Mouse (Mus musculus): ENCODE measurements around the gene Gm47996. TPM values are rescaled to one million over a fixed set of nuclear protein-coding genes. Genes with fewer than 3 reads are reported as not detected.
"Not testable (repeated sequence)": the region's sequence is repeated elsewhere in the genome, so short reads cannot be mapped to it uniquely, and the experiment has no call there.

Gm47996 gene
- polyA plus RNA-seq, 1 experiment from 2014 or later: not detected

- H3K9ac ChIP-seq; H3K36me3 ChIP-seq (replicated peaks); H3K27ac ChIP-seq; H3K4me2 ChIP-seq; H3K9me3 ChIP-seq; H3K4me3 ChIP-seq; H3K4me1 ChIP-seq; H3K27me3 ChIP-seq (replicated peaks); ATAC-seq (replicated peaks): not testable (repeated sequence)
- 86% methylated on average over 4 of the region's 4 CpGs for WGBS
Measured at GRCm38 (mm10) chr1:151186879-151187424, 23.0 kb upstream of the Gm47996 start.

- no peaks in the 10 kb centered on the region for H3K9me3 ChIP-seq
- H3K36me3 ChIP-seq (replicated peaks): no peaks in the 10 kb centered on the region
- H3K4me3 ChIP-seq: no peak overlapping the region
- no peaks in the 10 kb centered on the region for H3K4me1 ChIP-seq
- H3K27ac ChIP-seq: no peak overlapping the region
- WGBS: 90% methylated on average over 4 of the region's 4 CpGs
- no peaks in the 10 kb centered on the region for H3K27me3 ChIP-seq (replicated peaks)
- no peak overlapping the region for H3K9ac ChIP-seq
- no peak overlapping the region for H3K4me2 ChIP-seq
- ATAC-seq (replicated peaks): no peak
Measured at GRCm38 (mm10) chr1:151188469-151188868, 21.5 kb upstream of the Gm47996 start.

GRCm38 (mm10) chr1:151192075-151192474 is 17.9 kb upstream of the Gm47996 start, which contains the start of gene Gm8947:
Gene Gm8947, plus strand, starts transcription at chr1:151192376.
- not testable (repeated sequence) for H3K4me1 ChIP-seq; H3K27ac ChIP-seq; H3K9ac ChIP-seq; ATAC-seq (replicated peaks); H3K4me2 ChIP-seq; H3K27me3 ChIP-seq (replicated peaks); H3K9me3 ChIP-seq; H3K36me3 ChIP-seq (replicated peaks); H3K4me3 ChIP-seq
- WGBS: 100% methylated on average over 1 of the region's 7 CpGs

GRCm38 (mm10) chr1:151192739-151193138 is 17.2 kb upstream of the Gm47996 start:
- not testable (repeated sequence) for ATAC-seq (replicated peaks); H3K4me2 ChIP-seq; H3K27me3 ChIP-seq (replicated peaks); H3K36me3 ChIP-seq (replicated peaks); H3K4me3 ChIP-seq; H3K27ac ChIP-seq; H3K4me1 ChIP-seq; H3K9ac ChIP-seq; H3K9me3 ChIP-seq
- 92% methylated on average over 15 of the region's 15 CpGs for WGBS

- H3K27ac ChIP-seq; H3K4me3 ChIP-seq; H3K9ac ChIP-seq; H3K4me2 ChIP-seq; H3K9me3 ChIP-seq; H3K27me3 ChIP-seq (replicated peaks); H3K4me1 ChIP-seq; ATAC-seq (replicated peaks); H3K36me3 ChIP-seq (replicated peaks): not testable (repeated sequence)
- WGBS: 31% methylated on average over 4 of the region's 4 CpGs
Measured at GRCm38 (mm10) chr1:151195986-151196385, 13.9 kb upstream of the Gm47996 start.

- H3K4me2 ChIP-seq; H3K4me3 ChIP-seq; H3K4me1 ChIP-seq; ATAC-seq (replicated peaks); H3K27me3 ChIP-seq (replicated peaks); H3K36me3 ChIP-seq (replicated peaks); H3K9me3 ChIP-seq; H3K27ac ChIP-seq; H3K9ac ChIP-seq: not testable (repeated sequence)
- 76% methylated on average over 3 of the region's 3 CpGs for WGBS
Measured at GRCm38 (mm10) chr1:151196690-151197089, 13.2 kb upstream of the Gm47996 start.

GRCm38 (mm10) chr1:151198120-151198519 is 11.8 kb upstream of the Gm47996 start, which contains the start of gene Gm47995:
Gene Gm47995, plus strand, starts transcription at chr1:151198448.
- not testable (repeated sequence) for H3K9me3 ChIP-seq; H3K4me2 ChIP-seq; H3K4me1 ChIP-seq; H3K4me3 ChIP-seq; H3K27me3 ChIP-seq (replicated peaks); H3K9ac ChIP-seq; ATAC-seq (replicated peaks); H3K27ac ChIP-seq; H3K36me3 ChIP-seq (replicated peaks)
- 91% methylated on average over 4 of the region's 4 CpGs for WGBS

- H3K9me3 ChIP-seq; H3K4me3 ChIP-seq; H3K9ac ChIP-seq; H3K27ac ChIP-seq; H3K36me3 ChIP-seq (replicated peaks); ATAC-seq (replicated peaks); H3K27me3 ChIP-seq (replicated peaks); H3K4me1 ChIP-seq; H3K4me2 ChIP-seq: not testable (repeated sequence)
Measured at GRCm38 (mm10) chr1:151200620-151201019, 9.3 kb upstream of the Gm47996 start.

- H3K36me3 ChIP-seq (replicated peaks); H3K27ac ChIP-seq; ATAC-seq (replicated peaks); H3K9ac ChIP-seq; H3K27me3 ChIP-seq (replicated peaks); H3K9me3 ChIP-seq; H3K4me1 ChIP-seq; H3K4me3 ChIP-seq; H3K4me2 ChIP-seq: not testable (repeated sequence)
- WGBS: 81% methylated on average over 4 of the region's 5 CpGs
Measured at GRCm38 (mm10) chr1:151202771-151203170, 7.2 kb upstream of the Gm47996 start.

- ATAC-seq (replicated peaks); H3K9ac ChIP-seq; H3K4me1 ChIP-seq; H3K27me3 ChIP-seq (replicated peaks); H3K4me3 ChIP-seq; H3K9me3 ChIP-seq; H3K27ac ChIP-seq; H3K4me2 ChIP-seq; H3K36me3 ChIP-seq (replicated peaks): not testable (repeated sequence)
- WGBS: no CpG with 5 or more reads among the region's 6 CpGs
Measured at GRCm38 (mm10) chr1:151203818-151204217, 6.1 kb upstream of the Gm47996 start, which contains the start of gene 3110040M04Rik. Gene 3110040M04Rik, plus strand, starts transcription at chr1:151204121.

GRCm38 (mm10) chr1:151208493-151208892 is 1.4 kb upstream of the Gm47996 start:
- not testable (repeated sequence) for H3K4me1 ChIP-seq; H3K9me3 ChIP-seq; H3K27me3 ChIP-seq (replicated peaks); H3K4me3 ChIP-seq; H3K27ac ChIP-seq; H3K4me2 ChIP-seq; H3K9ac ChIP-seq; H3K36me3 ChIP-seq (replicated peaks); ATAC-seq (replicated peaks)
- WGBS: 77% methylated on average over 3 of the region's 5 CpGs

- H3K4me3 ChIP-seq: not testable (repeated sequence)
Measured at GRCm38 (mm10) chr1:151208944-151209343, 987 bp upstream of the Gm47996 start.

GRCm38 (mm10) chr1:151211666-151212065 is 1.7 kb downstream of the Gm47996 start:
- not testable (repeated sequence) for H3K36me3 ChIP-seq (replicated peaks); H3K4me3 ChIP-seq; H3K9ac ChIP-seq; H3K4me1 ChIP-seq; ATAC-seq (replicated peaks); H3K27ac ChIP-seq; H3K4me2 ChIP-seq; H3K27me3 ChIP-seq (replicated peaks); H3K9me3 ChIP-seq
- 89% methylated on average over 5 of the region's 5 CpGs for WGBS

More at GRCm38 (mm10) chr1:151208944-151209343, 987 bp upstream of the Gm47996 start:
- not testable (repeated sequence) for H3K27me3 ChIP-seq (replicated peaks); ATAC-seq (replicated peaks); H3K9me3 ChIP-seq; H3K4me1 ChIP-seq; H3K27ac ChIP-seq; H3K9ac ChIP-seq; H3K4me2 ChIP-seq; H3K36me3 ChIP-seq (replicated peaks)

Data from midbrain, embryonic 15.5 days (tissue).